Mouse (Mus musculus) thymus, adult 18-20 months (tissue): ENCODE measurements at regions not wholly inside any gene's neighbourhood (a gene's known extent, or its start where the extent isn't known, plus 50 kb on each side); places are given as distances from the start of the nearest gene placed in this dataset.

ENCODE experiments used
- DNase-seq, 2 experiments: peaks; one replicate each; pipeline ENCODE4 v3.0.0; 2022; ENCODE audit warnings: mixed read lengths in 2 of 2

DNA sequence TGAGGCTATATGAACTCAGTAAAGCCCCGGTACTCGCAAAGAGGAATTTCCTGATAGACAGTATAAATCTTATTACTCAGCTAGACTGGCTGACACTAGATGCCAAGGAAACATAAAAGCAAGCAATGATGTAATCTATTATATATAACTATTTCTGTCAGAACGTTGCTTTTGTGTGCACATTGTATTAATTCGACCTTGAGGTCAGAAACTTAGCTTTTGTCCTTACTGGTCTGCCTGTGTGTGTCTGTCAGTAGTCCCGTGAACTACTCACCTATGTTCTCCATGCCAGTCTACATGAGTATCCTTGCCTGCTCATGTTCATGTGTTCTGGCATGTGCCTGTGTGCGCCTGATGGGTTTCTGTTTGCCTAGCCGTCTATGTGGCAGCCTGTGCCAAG lies 70.5 kb downstream of the Tmx1 start:
- DNase-seq: no peak

DNA sequence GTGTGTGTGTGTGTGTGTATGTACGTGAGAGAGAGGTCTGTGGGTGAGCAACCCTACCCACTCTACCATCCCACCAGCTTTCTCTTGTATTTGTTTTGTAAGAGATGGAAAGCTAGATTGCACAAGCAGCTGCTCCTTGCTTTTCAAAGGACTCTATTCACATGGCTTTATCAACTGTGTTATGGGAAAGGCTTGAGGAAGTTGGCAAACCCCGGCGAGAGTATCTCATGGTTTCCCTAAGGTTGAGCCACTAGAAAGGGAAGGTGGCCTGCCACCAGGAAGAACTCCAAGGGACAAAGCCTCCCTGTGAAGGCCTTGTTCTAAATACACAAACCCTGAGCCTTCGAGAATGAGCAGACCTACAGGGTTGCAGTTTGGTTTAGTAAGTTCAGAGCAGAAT lies 71.8 kb downstream of the Tmx1 start:
- DNase-seq: no peak

DNA sequence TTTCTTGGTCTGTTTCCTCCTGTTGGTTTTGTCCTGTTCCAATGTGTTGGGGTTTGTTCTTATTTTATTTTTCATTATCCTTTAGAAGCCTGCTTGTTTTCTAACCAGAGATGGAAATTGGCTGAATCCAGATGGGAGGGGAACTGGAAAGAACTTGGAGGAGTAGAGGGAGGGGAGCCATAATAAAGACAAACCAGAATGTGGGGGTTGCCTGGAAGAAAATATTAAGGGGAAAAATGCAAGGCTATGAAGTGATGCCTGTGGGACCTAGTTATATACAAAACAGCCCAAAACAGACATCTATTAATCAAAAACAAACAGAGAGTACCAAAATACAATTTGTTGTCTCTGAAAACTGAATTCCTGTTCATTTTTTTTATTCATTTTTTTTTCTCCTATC lies 78.8 kb downstream of the Tmx1 start:
- no peak for DNase-seq

DNA sequence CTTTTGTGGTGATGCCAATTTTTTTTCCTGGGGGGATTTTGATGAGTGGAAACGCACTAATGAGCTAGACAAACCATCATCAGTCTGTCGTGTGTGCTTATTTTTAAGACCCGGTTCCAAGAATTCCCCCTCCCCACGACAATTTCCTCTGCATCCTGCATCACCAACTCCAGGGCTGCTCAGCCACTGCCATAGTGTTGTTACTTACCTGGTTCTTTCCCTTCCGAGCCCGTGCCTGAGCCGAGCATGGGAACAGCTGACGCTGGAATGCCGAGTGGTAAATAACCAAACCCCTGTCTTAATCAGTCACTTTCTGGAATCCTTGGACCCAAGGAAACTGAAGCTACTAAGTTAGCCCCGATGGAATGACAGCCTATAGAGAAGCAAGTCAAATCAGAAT lies 79.3 kb downstream of the Tmx1 start:
- no peak for DNase-seq

DNA sequence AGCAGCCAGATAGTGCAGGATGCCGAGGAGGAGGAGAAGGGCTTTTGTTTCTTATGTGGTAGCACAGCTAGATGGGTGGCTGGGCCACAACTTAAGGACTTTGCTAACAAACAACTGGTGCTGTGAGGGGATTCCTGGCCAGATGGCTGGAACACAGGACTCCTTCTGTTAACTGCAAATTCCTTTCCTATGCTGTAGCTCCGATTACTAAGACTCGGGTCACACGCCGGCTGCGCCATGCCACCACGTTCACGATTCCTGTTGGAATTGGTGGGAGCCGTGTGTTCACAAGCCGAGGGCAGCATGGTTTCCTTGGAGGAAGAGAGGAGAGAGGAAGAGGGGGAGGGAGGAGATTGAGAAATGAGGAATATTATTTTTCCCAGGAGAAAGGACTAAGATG lies 79.9 kb downstream of the Tmx1 start:
- no peak for DNase-seq

DNA sequence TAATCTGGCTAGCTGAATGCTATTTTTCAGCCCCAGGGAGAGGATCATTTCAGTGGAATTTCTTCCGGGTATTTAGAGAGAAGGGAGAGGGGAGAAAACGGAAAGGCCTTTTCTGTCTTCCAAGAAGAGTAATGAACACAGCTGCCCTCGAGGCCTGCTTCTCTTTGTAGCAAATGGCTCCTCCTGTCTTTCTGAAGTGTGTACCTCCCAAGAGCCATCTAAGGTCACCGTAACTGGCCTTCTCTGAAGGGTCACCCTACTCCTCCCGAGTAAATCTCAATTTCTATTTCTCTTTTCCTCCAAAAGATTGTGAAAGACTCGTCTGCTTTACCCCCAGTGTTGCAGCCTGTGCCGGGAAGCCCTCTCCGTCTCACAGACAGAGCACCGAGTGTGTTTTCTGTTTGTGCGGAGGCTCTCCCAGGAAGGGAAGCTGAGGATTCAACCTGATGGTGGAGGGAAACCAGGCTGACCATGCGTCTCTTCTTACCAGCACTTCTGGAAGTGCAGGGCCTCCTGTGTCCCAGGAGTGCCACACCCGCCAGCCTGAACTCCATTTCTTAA lies 80.6 kb downstream of the Tmx1 start:
- DNase-seq: no peak

DNA sequence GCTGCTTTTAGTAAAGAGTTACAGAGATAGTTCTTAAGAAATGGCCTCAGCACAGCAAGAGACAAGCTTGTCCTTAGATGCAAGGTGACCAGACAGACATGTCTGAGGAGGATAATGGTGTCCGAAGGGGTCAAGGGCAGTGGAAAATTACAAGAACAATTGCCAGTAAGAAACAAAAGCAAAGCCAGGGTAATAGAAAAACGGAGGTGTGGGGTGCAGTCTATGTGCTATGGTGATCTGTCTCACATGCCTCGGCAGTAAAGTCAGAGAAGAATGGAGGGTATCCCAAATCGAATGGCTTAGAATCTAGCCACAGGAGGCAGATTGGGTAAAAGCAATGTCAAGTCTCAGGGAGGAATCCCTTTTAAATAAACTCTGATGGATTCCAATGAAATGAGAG lies 86.2 kb downstream of the Tmx1 start:
- DNase-seq: no peak

DNA sequence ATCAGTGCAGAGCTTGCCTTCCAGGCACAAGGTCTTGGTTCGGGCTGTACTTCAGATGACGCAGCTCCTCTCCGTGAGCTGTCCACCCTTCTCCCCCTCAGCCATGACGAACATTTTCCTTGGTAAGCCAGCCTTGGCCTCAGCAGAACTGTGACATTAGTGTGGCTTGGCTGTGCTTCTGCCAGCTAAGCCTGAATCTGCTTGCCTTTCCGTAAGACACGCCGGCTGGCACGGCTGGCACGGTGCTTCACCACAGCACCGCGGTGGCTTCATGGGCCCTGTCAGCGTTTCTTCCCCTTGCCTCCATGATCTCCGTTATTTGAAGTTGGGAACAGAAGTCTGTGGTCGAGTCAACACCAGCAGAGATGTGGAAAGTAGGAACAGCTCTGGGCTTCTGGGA lies 87.0 kb downstream of the Tmx1 start:
- DNase-seq: no peak

DNA sequence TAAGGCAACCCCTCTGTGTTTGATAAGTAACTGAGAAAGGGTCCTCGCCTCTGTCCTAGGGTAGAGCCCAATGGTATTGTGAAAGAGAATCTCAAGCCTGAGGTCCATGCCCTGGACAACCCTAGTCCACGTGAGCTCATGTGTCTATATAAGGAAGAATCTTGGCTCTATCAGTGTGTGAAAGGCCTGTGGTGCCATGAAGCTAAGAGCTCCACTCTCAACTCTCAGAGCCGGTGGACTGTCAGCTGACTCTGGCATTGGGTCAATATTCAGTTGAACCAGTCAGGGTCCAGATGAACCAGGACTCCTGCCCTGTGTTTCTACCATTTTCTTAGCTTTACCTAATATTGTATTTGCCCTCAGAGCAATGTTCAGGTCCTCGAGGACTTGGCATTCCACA lies 88.5 kb downstream of the Tmx1 start:
- DNase-seq: no peak

DNA sequence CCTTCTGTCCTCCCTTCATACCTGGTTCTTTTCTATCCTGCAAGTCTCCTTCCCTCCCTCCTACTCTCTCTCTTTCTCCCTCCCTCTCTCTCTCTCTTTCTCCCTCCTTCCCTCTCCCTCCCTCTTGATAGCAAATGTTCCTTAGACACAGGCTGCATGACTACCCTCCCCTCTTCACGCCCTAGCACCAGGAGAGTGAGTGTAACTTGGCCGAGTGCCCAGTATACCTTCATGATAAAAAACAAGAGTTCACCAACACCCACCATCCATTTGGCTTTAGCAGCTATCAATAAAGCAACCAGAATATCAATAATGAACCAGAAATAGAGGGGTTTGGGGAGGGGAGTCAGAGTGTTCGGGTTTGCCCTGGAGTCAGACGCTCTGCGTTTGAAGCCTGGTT lies 90.4 kb downstream of the Tmx1 start:
- no peak for DNase-seq

DNA sequence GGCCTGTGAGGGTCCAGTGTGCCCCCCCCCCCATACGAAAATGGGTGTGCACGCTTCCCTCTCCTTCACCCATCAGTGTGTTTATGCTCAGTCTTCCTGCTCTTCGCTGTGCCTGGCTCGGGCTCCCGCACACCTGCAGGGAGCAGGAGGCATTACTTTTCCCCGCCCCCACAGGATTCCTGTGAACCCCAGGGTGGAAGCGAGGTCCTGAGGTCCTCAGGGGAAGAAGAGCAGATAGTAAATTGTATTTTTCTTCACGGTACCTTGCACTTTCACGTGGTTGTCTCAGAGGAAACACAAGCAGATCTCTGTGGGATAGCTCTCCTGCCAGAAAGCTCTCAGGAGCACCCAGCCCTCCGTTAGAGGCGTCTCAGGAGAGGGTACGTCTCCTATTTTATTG lies 91.4 kb downstream of the Tmx1 start:
- no peak for DNase-seq

DNA sequence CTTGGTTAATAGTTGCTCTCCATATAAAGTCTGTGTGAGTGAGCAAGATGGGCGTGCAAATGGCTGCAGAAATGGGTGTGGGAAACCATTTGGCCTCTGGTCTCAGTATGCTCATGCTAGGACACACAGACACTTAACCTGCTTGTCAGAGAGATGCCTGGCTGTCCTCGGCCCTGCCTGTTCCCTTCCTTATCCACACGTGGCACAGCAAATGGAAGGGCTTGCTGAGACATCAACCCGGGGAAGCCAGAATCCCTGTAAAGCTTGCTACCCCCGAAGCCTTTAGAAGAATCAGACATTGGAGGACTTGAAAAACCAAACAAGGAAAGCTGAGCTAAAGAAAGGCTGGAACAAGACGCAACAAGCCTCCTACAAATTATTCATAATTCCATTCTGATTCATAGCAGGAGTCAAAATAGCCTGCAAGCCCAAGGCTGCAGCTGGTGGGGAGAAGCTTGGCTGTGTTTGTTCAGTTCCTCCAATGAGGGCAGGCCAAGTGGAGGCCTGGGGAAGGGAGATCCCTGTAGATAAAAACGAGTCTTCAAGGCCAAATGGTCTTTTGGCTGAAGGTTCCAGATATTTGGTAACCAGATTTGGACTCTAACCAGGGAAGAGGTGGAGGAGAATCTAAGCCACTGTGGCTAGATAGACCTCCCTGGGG lies 92.1 kb downstream of the Tmx1 start:
- no peak for DNase-seq

DNA sequence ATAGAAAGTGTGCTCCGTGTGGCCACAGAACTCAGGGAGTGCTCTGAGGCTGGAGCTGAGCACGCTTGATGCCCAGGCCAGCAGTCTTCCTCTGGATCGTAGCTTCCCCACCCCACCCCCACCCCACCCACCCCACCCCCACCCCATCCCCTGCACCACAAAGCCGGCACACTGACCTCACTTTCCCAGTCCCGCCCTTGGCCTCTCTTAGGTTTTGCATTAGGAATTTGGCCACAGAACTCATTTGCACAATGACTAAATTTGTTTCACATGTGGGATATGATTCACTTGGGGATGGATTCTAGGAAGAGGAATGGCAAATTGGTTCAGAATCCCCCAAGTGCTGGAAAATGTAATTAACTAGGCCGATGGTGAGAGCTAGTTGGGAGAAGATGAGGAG lies 94.3 kb downstream of the Tmx1 start:
- DNase-seq: no peak

DNA sequence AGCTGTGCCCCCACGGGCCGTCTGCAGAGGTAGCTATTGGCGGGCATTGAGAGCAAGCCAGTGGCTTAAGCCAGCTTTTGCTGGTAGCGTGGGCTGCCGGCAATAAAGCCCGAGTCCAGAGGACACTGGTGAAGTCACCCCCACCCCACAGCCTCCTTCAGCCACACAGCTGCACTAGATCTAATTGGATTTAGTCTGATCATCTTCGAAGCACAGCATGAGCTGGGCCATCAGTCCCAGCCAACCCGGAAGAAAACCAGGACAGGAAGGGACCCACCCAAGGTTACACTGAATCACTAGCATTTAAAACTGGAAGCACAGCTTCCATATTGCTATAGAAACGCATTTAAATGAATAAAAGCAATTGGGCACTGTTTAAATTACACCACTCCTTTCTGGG lies 96.4 kb downstream of the Tmx1 start:
- DNase-seq: no peak

DNA sequence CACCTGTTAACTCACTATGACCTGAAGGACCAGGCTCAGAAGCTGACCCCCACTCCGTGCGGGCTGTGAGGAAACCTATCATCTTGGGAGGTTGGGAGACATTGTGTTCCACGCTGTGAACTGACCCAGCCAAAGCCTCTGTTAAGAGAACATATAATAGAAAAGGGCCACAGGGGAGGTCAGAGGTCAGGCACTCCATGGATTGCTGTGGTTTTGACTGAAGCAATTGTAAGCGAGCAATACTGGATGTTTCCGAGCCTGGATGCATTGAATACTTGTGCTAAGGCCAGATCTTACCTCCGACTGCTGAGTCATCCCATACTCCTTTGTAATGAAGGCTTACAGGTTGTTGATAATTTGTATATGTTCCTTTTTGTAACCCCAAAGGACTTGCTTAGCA lies 101.0 kb downstream of the Tmx1 start:
- no peak for DNase-seq

DNA sequence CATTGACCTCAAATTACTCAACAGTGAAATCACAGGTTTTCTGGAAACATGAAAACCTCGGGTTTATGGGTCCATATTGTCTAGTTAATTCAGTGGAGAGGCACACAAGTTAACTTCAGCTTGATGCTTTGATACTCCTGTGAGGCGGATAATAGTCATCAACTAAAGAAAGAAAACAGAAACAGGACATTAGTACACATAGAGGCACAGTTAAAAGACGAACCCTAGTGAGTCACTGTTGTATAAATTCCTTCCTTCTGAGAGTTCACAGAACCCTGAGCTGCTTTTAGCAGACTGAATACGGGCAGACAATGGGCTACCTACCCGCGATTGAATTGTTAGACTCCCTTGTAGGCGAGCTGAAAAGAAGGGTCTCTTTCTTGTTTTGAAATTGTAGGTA lies 101.7 kb downstream of the Tmx1 start:
- no peak for DNase-seq

DNA sequence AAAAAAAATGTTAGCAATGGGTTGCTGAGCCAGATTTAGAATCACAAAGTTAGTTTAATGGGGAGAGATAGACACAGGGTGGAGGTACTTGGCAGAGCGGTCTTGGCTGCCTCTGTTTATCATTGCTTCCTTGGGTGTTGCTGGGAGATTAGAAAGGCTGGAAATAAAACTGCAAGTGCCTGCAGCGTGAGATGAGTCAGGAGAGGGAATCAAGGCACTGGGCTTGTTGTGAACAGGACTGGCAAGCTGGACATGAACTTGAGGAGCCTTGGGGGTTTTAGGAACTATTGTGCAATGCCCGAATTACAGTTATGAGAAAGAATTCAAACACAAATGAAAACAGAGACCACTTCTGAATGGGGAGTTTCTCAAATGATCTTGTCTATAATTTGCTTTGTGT lies 102.8 kb downstream of the Tmx1 start:
- no peak for DNase-seq

DNA sequence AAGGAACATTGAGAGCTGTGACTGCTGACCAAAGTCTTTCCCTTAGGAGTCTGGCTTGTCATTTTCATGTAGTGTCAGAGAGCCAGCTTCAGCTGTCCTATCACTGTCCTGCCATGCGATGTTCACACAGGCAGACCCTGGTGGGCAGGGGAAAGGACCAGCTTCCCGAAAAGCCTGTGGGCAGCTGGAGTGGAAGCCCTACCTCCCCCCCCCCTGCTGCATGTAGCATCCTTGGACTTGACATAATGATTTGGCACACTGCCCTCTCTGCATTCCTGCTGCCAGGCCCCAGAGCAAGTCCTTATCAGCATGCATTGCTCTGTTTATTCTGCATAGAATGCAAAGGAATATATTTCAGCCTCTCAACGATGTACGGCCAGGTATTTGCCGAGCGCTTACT lies 103.9 kb downstream of the Tmx1 start:
- DNase-seq: no peak

DNA sequence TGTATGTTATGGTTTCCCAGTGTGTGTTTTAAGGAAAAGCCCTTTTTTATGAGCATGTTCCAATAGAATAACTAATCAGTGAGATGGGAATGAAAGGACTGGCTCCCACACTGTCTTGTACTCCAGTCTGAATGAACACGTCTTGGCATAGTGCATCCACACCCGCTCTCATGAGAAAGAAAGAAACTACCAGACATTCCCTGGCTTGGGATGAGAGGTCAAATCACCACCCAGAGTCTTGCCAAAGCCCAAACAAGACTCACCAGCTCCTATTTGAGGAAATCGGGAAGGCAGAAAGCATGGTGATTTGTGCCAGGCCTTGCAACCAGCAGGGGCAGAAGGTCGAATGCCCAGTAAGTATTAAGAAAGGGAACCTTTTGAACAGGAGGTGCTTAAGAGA lies 110.6 kb downstream of the Tmx1 start:
- no peak for DNase-seq

DNA sequence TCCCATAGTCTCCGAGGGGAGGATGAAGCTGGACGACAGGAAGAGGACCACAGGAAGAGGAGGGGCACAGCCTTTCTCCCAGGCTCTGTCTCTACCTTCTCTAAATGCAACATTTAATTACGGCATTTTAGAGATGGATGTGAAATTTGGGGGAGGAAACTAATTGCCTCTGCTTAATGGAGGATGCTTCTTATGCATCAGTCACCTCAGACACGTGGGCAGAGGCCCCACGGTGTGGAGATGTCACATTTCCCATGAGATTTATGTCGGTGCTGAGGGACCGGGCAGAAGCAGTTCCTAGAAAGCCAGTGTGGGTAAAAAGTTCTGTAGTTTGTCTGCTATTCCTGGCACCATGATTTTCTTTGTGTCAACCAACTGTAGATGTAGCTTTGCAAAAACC lies 122.8 kb downstream of the Tmx1 start:
- no peak for DNase-seq

DNA sequence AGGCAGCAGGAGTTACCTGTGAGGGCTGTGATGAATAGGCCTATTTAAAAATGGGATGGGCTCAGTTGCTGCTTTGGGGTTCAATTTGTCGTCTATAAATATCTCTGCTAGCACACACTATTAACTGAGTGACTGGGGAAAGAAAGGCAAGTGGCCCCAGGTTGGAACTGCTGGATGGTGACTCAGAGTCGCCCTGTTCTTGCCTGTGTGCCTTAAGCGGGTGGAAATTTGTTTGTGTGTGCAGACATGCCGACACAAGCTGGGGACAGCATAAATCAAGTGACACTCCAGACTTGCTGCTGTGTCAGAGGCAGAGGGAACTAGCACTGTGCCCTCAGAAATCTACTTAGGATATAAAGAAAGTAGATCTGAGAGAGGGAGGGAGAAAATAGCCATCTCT lies 124.9 kb downstream of the Tmx1 start:
- no peak for DNase-seq

DNA sequence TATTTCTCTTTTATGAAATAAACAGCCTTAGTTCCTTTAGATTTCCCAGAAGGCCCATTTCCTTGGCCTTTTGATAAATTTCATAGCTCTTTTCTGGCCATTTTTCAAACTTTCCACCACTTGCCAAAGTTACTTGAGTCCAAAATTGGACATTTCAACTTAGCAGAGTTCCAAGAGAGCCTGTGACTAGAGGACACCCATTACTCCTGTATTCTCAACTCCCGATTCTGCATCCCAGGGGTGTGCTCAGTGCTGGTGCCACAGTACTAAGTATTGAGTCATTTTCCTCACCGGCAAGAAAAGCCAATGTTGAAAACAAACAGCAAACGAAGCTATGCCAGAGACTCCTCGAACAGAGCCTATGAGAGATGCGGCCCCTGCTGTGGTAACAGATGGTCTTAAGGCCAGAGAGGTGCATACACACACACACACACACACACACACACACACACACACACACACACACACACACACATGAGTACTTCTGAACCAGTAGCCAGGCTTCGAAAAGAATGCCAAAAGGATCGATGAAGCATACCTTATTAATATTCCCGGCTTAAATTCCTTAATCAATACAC lies 126.5 kb downstream of the Tmx1 start:
- no peak for DNase-seq

DNA sequence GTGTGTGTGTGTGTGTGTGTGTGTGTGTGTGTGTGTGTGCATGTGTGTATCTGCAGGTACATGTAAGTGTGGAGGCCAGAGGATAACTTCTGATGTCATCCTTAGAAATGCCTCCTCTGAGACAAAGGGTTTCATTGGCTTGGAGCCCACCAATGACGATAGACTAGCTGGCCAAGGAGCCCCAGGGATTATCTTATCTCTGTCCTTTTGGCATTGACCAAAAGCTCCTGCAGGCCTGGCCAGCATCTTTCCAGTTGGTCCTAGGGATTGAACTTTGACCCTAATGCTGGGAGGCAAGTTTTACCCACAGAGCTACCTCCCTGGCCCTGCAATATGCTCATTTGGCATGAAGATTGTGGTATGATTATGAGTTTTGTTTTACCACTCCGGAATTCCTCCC lies 133.3 kb downstream of the Tmx1 start:
- DNase-seq: no peak

DNA sequence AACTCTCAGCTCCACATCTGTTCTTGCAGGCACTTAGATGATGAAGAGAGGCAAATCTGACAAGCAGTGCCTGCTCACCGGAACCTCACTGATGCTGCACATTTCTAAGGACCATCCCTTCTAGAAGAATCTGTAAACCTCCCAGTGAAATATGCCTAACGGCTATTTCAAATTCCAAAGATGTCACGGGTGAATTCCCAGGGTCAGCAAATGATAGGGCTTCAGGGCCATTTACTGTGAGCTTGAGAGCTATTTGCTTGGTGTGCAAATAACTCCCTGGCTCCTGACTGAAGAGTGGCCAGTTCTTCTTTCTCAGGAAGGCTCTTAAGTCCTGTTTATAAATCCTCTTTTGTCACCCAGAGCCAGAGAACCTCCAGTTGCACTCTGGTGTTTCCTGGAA lies 135.3 kb downstream of the Tmx1 start:
- no peak for DNase-seq

DNA sequence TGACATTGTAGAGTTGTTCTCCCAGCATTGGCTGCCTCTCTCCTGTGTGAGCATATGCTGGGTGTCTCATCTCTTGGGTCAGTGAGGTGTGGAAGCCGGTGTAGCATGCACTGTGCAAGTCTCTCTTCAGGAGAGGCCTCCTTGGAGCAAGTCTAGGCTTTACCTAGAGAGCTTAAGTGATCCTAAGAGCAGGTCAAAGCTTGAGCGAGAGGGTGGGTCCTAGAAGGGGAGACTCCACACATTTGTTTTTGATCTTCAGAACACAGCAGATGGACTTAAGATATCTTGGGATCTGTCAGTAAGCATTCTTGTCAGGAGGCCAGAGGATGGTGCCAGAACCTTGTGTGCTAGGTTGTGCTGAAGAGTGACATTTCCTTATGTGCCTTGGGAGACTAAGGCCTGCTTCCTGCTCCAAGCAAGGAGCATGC lies 136.4 kb downstream of the Tmx1 start:
- DNase-seq: no peak
